Mouse (Mus musculus): ENCODE measurements around the gene Rab3a. TPM values are rescaled to one million over a fixed set of nuclear protein-coding genes. Genes with fewer than 3 reads are reported as not detected.

The Rab3a gene
- 319 and 328 TPM in 2 replicates for polyA plus RNA-seq (2015; fragmentation: Nextera tagmentation; extraction: Ambion mirVana)

- Histone ChIP-seq H3K4me1 (peaks cover 45% of the 10 kb centered on the region), H3K4me2 (replicated peaks) (peak within 1 kb of the TSS; percentile 89), H3K27ac (replicated peaks) (peak within 1 kb of the TSS; percentile 89), H3K27me3 (no peaks in the 10 kb centered on the region), H3K9me3 (no peaks in the 10 kb centered on the region), H3K4me3 (peak within 1 kb of the TSS; percentile 74), H3K9ac (replicated peaks) (peak within 1 kb of the TSS; percentile 90), H3K36me3 (peaks cover 23% of the 10 kb centered on the region)
- 8% methylated on average over 37 of the region's 37 CpGs for WGBS
- ATAC-seq (replicated peaks), result peak; percentile 98
Measured at GRCm38 (mm10) chr8:70754043-70754870, at the start of gene Rab3a. Gene Rab3a, plus strand, starts transcription at chr8:70754679.

- 93% methylated on average over 14 of the region's 14 CpGs for WGBS
- ATAC-seq (replicated peaks), result no peak
- no peak overlapping the region for H3K27ac ChIP-seq (replicated peaks)
- H3K9ac ChIP-seq (replicated peaks), result no peak overlapping the region
- H3K4me1 ChIP-seq, result peaks cover 8% of the 10 kb centered on the region; the same call in 1 of the 2 replicates
- peaks cover 3% of the 10 kb centered on the region; the same call in 1 of the 2 replicates for H3K36me3 ChIP-seq
- no peak overlapping the region for H3K4me3 ChIP-seq
- no peak overlapping the region for H3K4me2 ChIP-seq (replicated peaks)
- H3K27me3 ChIP-seq, result no peaks in the 10 kb centered on the region
- H3K9me3 ChIP-seq, result no peaks in the 10 kb centered on the region
Measured at GRCm38 (mm10) chr8:70708281-70708680, 46.2 kb upstream of the Rab3a start.

- Histone ChIP-seq H3K4me1 (no peaks in the 10 kb centered on the region), H3K9me3 (no peaks in the 10 kb centered on the region), H3K36me3 (no peaks in the 10 kb centered on the region), H3K9ac (replicated peaks) (no peak overlapping the region), H3K4me2 (replicated peaks) (no peak overlapping the region), H3K27me3 (no peaks in the 10 kb centered on the region), H3K27ac (replicated peaks) (no peak overlapping the region), H3K4me3 (no peak overlapping the region)
- no peak for ATAC-seq (replicated peaks)
- WGBS, result 88% methylated on average over 9 of the region's 9 CpGs
Measured at GRCm38 (mm10) chr8:70709794-70710193, 44.7 kb upstream of the Rab3a start.

GRCm38 (mm10) chr8:70710296-70710695 is 44.2 kb upstream of the Rab3a start:
- Histone ChIP-seq H3K4me3 (no peak overlapping the region), H3K9me3 (no peaks in the 10 kb centered on the region), H3K27me3 (no peaks in the 10 kb centered on the region), H3K9ac (replicated peaks) (no peak overlapping the region), H3K4me2 (replicated peaks) (no peak overlapping the region), H3K27ac (replicated peaks) (no peak overlapping the region), H3K36me3 (no peaks in the 10 kb centered on the region), H3K4me1 (no peaks in the 10 kb centered on the region)
- ATAC-seq (replicated peaks), result no peak
- WGBS, result 92% methylated on average over 1 of the region's 1 CpGs

GRCm38 (mm10) chr8:70711041-70711440 is 43.4 kb upstream of the Rab3a start:
- Histone ChIP-seq H3K9ac (replicated peaks) (no peak overlapping the region), H3K4me2 (replicated peaks) (no peak overlapping the region), H3K27ac (replicated peaks) (no peak overlapping the region), H3K27me3 (no peaks in the 10 kb centered on the region), H3K4me3 (no peak overlapping the region), H3K4me1 (no peaks in the 10 kb centered on the region), H3K9me3 (no peaks in the 10 kb centered on the region), H3K36me3 (no peaks in the 10 kb centered on the region)
- 93% methylated on average over 11 of the region's 11 CpGs for WGBS
- ATAC-seq (replicated peaks), result no peak

GRCm38 (mm10) chr8:70713991-70714390 is 40.5 kb upstream of the Rab3a start:
- H3K9ac ChIP-seq (replicated peaks), result no peak overlapping the region
- ATAC-seq (replicated peaks), result no peak; the same call in 1 of the 2 replicates
- no peak overlapping the region for H3K4me3 ChIP-seq
- H3K27me3 ChIP-seq, result peaks cover 4% of the 10 kb centered on the region; the same call in 1 of the 2 replicates
- H3K27ac ChIP-seq (replicated peaks), result no peak overlapping the region
- WGBS, result 76% methylated on average over 7 of the region's 7 CpGs
- no peaks in the 10 kb centered on the region for H3K4me1 ChIP-seq
- H3K4me2 ChIP-seq (replicated peaks), result no peak overlapping the region
- H3K36me3 ChIP-seq, result no peaks in the 10 kb centered on the region
- H3K9me3 ChIP-seq, result no peaks in the 10 kb centered on the region

- no peak overlapping the region for H3K4me3 ChIP-seq
- ATAC-seq (replicated peaks), result no peak
- H3K27ac ChIP-seq (replicated peaks), result no peak overlapping the region
- no peak overlapping the region for H3K4me2 ChIP-seq (replicated peaks)
- no peaks in the 10 kb centered on the region for H3K9me3 ChIP-seq
- no peaks in the 10 kb centered on the region for H3K4me1 ChIP-seq
- no peak overlapping the region for H3K9ac ChIP-seq (replicated peaks)
- no peaks in the 10 kb centered on the region for H3K36me3 ChIP-seq
- H3K27me3 ChIP-seq, result peaks cover 7% of the 10 kb centered on the region; the same call in 1 of the 2 replicates
- WGBS, result 69% methylated on average over 2 of the region's 2 CpGs
Measured at GRCm38 (mm10) chr8:70715086-70715485, 39.4 kb upstream of the Rab3a start.

GRCm38 (mm10) chr8:70716521-70717400 is 37.7 kb upstream of the Rab3a start:
- H3K4me3 ChIP-seq, result no peak overlapping the region
- ATAC-seq (replicated peaks), result no peak
- no peaks in the 10 kb centered on the region for H3K4me1 ChIP-seq
- WGBS, result 85% methylated on average over 40 of the region's 40 CpGs
- no peak overlapping the region for H3K27ac ChIP-seq (replicated peaks)
- H3K36me3 ChIP-seq, result no peaks in the 10 kb centered on the region
- H3K4me2 ChIP-seq (replicated peaks), result no peak overlapping the region
- no peak overlapping the region for H3K9ac ChIP-seq (replicated peaks)
- peaks cover 7% of the 10 kb centered on the region; the same call in 1 of the 2 replicates for H3K27me3 ChIP-seq
- no peaks in the 10 kb centered on the region for H3K9me3 ChIP-seq

GRCm38 (mm10) chr8:70718297-70718696 is 36.2 kb upstream of the Rab3a start, which contains the start of gene Gm3336:
Gene Gm3336, plus strand, starts transcription at chr8:70718543.
- Histone ChIP-seq H3K9ac (replicated peaks) (no peak within 1 kb of the TSS), H3K27ac (replicated peaks) (no peak within 1 kb of the TSS), H3K36me3 (no peaks in the 10 kb centered on the region), H3K9me3 (no peaks in the 10 kb centered on the region), H3K27me3 (peaks cover 7% of the 10 kb centered on the region; the same call in 1 of the 2 replicates), H3K4me1 (no peaks in the 10 kb centered on the region), H3K4me3 (0 out of 2 replicates have a peak within 1 kb of the TSS, but pooled peaks have one; percentile 3), H3K4me2 (replicated peaks) (no peak within 1 kb of the TSS)
- no peak for ATAC-seq (replicated peaks)
- WGBS, result 2% methylated on average over 19 of the region's 19 CpGs

GRCm38 (mm10) chr8:70719796-70720270 is 34.6 kb upstream of the Rab3a start:
- no peak for ATAC-seq (replicated peaks)
- 69% methylated on average over 9 of the region's 9 CpGs for WGBS
- H3K9ac ChIP-seq (replicated peaks), result no peak overlapping the region
- H3K4me1 ChIP-seq, result no peaks in the 10 kb centered on the region
- H3K27ac ChIP-seq (replicated peaks), result no peak overlapping the region
- H3K36me3 ChIP-seq, result no peaks in the 10 kb centered on the region
- H3K9me3 ChIP-seq, result no peaks in the 10 kb centered on the region
- H3K4me3 ChIP-seq, result no peak overlapping the region
- no peak overlapping the region for H3K4me2 ChIP-seq (replicated peaks)
- H3K27me3 ChIP-seq, result peaks cover 7% of the 10 kb centered on the region; the same call in 1 of the 2 replicates

GRCm38 (mm10) chr8:70720739-70721138 is 33.7 kb upstream of the Rab3a start:
- WGBS, result 5% methylated on average over 3 of the region's 3 CpGs
- no peak overlapping the region for H3K9ac ChIP-seq (replicated peaks)
- H3K27me3 ChIP-seq, result peaks cover 7% of the 10 kb centered on the region; the same call in 1 of the 2 replicates
- peak; percentile 62; the same call in 1 of the 2 replicates for ATAC-seq (replicated peaks)
- H3K4me2 ChIP-seq (replicated peaks), result no peak overlapping the region
- H3K36me3 ChIP-seq, result no peaks in the 10 kb centered on the region
- no peak overlapping the region for H3K27ac ChIP-seq (replicated peaks)
- H3K9me3 ChIP-seq, result no peaks in the 10 kb centered on the region
- no peak overlapping the region for H3K4me3 ChIP-seq
- no peaks in the 10 kb centered on the region for H3K4me1 ChIP-seq

GRCm38 (mm10) chr8:70721601-70722000 is 32.9 kb upstream of the Rab3a start:
- Histone ChIP-seq H3K36me3 (no peaks in the 10 kb centered on the region), H3K4me1 (no peaks in the 10 kb centered on the region), H3K27ac (replicated peaks) (no peak overlapping the region), H3K9me3 (no peaks in the 10 kb centered on the region), H3K4me2 (replicated peaks) (no peak overlapping the region), H3K27me3 (peaks cover 7% of the 10 kb centered on the region; the same call in 1 of the 2 replicates), H3K4me3 (no peak overlapping the region), H3K9ac (replicated peaks) (no peak overlapping the region)
- 86% methylated on average over 8 of the region's 8 CpGs for WGBS
- ATAC-seq (replicated peaks), result no peak
